In genomic region chr5:125240124-125240781, GRCm38 (mm10) we compare ENCODE assay signal across 26 mouse cellular contexts.
A peak's percentile ranks its signal among the peaks of the same experiment; 100 is the strongest.
DNase-seq lines count a peak whose midpoint lies in the region; ATAC-seq lines count a peak whose summit lies in the region.
"Had no signal": no experiment of that assay in that cellular context is flagged by ENCODE, and none has a peak within 500 bp of the region (broad histone marks: within the 10 kb centered on the region; RNA-seq: fewer than 3 reads in every experiment).

No protein-coding gene starts in this region.

- H3K9ac ChIP-seq in limb, embryonic 11.5 days (ENCODE audit: low read length): no peak overlapping the region
- no peak overlapping the region for H3K9ac ChIP-seq in midbrain, embryonic 16.5 days (ENCODE audit: low read depth, low read length)
- H3K9ac ChIP-seq in midbrain, embryonic 13.5 days (replicated peaks): no peak overlapping the region
- H3K9ac ChIP-seq in embryonic facial prominence, embryonic 15.5 days: no peak overlapping the region
- H3K9ac ChIP-seq: limb, embryonic 13.5 days; midbrain, embryonic 12.5 days; neural tube, embryonic 15.5 days had no signal

- H3K27me3 ChIP-seq in limb, embryonic 11.5 days (ENCODE audit: control insufficient read depth, insufficient read depth, low read length): no peaks in the 10 kb centered on the region
- H3K27me3 ChIP-seq in limb, embryonic 10.5 days (ENCODE audit: low read depth, poor library complexity, severe bottlenecking): 0 out of 2 replicates have a peak, but pooled peaks cover 10% of the 10 kb centered on the region
- no peaks in the 10 kb centered on the region for H3K27me3 ChIP-seq in midbrain, embryonic 16.5 days (ENCODE audit: control insufficient read depth, insufficient read depth, low read depth, low read length)
- no peaks in the 10 kb centered on the region for H3K27me3 ChIP-seq in midbrain, embryonic 13.5 days
- no peaks in the 10 kb centered on the region for H3K27me3 ChIP-seq in embryonic facial prominence, embryonic 15.5 days
- H3K27me3 ChIP-seq: limb, embryonic 13.5 days; midbrain, embryonic 12.5 days; neural tube, embryonic 15.5 days had no signal

- no peak overlapping the region for H3K4me3 ChIP-seq in limb, embryonic 11.5 days (ENCODE audit: low read depth, low read length)
- H3K4me3 ChIP-seq in limb, embryonic 10.5 days: no peak overlapping the region
- H3K4me3 ChIP-seq in midbrain, embryonic 16.5 days (ENCODE audit: low read depth, low read length): no peak overlapping the region
- H3K4me3 ChIP-seq in midbrain, embryonic 13.5 days (replicated peaks): no peak overlapping the region
- no peak overlapping the region for H3K4me3 ChIP-seq in embryonic facial prominence, embryonic 15.5 days (replicated peaks)
- H3K4me3 ChIP-seq: hindbrain, embryonic 10.5 days; limb, embryonic 13.5 days; midbrain, embryonic 12.5 days; neural tube, embryonic 15.5 days had no signal

- no peak for ATAC-seq in limb, embryonic 11.5 days (ENCODE audit: insufficient number of reproducible peaks, low FRiP score, low TSS enrichment, low read depth)
- no peak for ATAC-seq in midbrain, embryonic 16.5 days
- no peak for ATAC-seq in midbrain, embryonic 13.5 days
- peak; percentile 12; the same call in 1 of the 2 replicates for ATAC-seq in embryonic facial prominence, embryonic 15.5 days (ENCODE audit: insufficient number of reproducible peaks, low FRiP score, low TSS enrichment, low read depth)
- ATAC-seq: CD4-positive, CD25-positive, alpha-beta regulatory T cell, adult 4 months; forebrain, embryonic 16.5 days; intestine, postnatal 0 days had no signal

- H3K4me1 ChIP-seq in limb, embryonic 11.5 days (ENCODE audit: control insufficient read depth, insufficient read depth, low read length): peaks cover 16% of the 10 kb centered on the region
- H3K4me1 ChIP-seq in limb, embryonic 10.5 days: peaks cover 42% of the 10 kb centered on the region
- H3K4me1 ChIP-seq in midbrain, embryonic 16.5 days (ENCODE audit: control insufficient read depth, insufficient read depth, low read length): peaks cover 23% of the 10 kb centered on the region
- peaks cover 41% of the 10 kb centered on the region for H3K4me1 ChIP-seq in midbrain, embryonic 13.5 days (replicated peaks)
- peaks cover 42% of the 10 kb centered on the region for H3K4me1 ChIP-seq in embryonic facial prominence, embryonic 15.5 days

- WGBS in limb, embryonic 11.5 days: 13% methylated on average over 6 of the region's 6 CpGs
- 11% methylated on average over 6 of the region's 6 CpGs for WGBS in limb, embryonic 10.5 days
- 16% methylated on average over 6 of the region's 6 CpGs for WGBS in midbrain, embryonic 16.5 days
- WGBS in midbrain, embryonic 13.5 days: 14% methylated on average over 6 of the region's 6 CpGs
- 26% methylated on average over 6 of the region's 6 CpGs for WGBS in embryonic facial prominence, embryonic 15.5 days

- DNase-seq in limb, embryonic 11.5 days (ENCODE audit: low spot score): peak; percentile 35
- DNase-seq in limb, embryonic 10.5 days (ENCODE audit: low spot score): no peak
- DNase-seq in ZHBTc4 (ENCODE audit: low read depth, low spot score): peak; percentile 58
- DNase-seq in left cerebral cortex, postnatal 25 days (ENCODE audit: low spot score in 2 of 2): no peak
- DNase-seq: adrenal gland, postnatal 14 days; cerebellum, adult 11-12 months; gastrocnemius, postnatal 10 days; heart, postnatal 14 days; kidney, adult 9 months; kidney, postnatal 10 days; layer of hippocampus, postnatal 36 days; lung, postnatal 36 days; right cerebral cortex, postnatal 25 days; thymus, adult 2 months; thymus, postnatal 36 days had no signal

- no peak overlapping the region for H3K27ac ChIP-seq in limb, embryonic 11.5 days (replicated peaks; ENCODE audit: low read depth, low read length)
- H3K27ac ChIP-seq in limb, embryonic 10.5 days: no peak overlapping the region
- 0 out of 2 replicates have a peak overlapping the region, but pooled peaks have one; percentile 23 for H3K27ac ChIP-seq in midbrain, embryonic 16.5 days (ENCODE audit: low read length)
- H3K27ac ChIP-seq in midbrain, embryonic 13.5 days: no peak overlapping the region
- H3K27ac ChIP-seq in embryonic facial prominence, embryonic 15.5 days (replicated peaks): no peak overlapping the region
- H3K27ac ChIP-seq: hindbrain, embryonic 10.5 days; limb, embryonic 13.5 days; midbrain, embryonic 12.5 days; neural tube, embryonic 15.5 days had no signal

- H3K4me2 ChIP-seq in limb, embryonic 11.5 days (ENCODE audit: low read depth, severe bottlenecking): no peak overlapping the region
- H3K4me2 ChIP-seq in midbrain, embryonic 16.5 days (ENCODE audit: low read length): no peak overlapping the region
- H3K4me2 ChIP-seq in midbrain, embryonic 13.5 days (replicated peaks): no peak overlapping the region
- H3K4me2 ChIP-seq in embryonic facial prominence, embryonic 15.5 days (replicated peaks): no peak overlapping the region
- H3K4me2 ChIP-seq: limb, embryonic 13.5 days; liver, embryonic 11.5 days; midbrain, embryonic 12.5 days; neural tube, embryonic 15.5 days had no signal

- H3K36me3 ChIP-seq in limb, embryonic 11.5 days (ENCODE audit: control insufficient read depth, insufficient read depth, low read length): no peaks in the 10 kb centered on the region
- H3K36me3 ChIP-seq in limb, embryonic 10.5 days: no peaks in the 10 kb centered on the region
- H3K36me3 ChIP-seq in midbrain, embryonic 16.5 days (ENCODE audit: control insufficient read depth, insufficient read depth, low read length): no peaks in the 10 kb centered on the region
- H3K36me3 ChIP-seq in midbrain, embryonic 13.5 days: no peaks in the 10 kb centered on the region
- no peaks in the 10 kb centered on the region for H3K36me3 ChIP-seq in embryonic facial prominence, embryonic 15.5 days
- H3K36me3 ChIP-seq: hindbrain, embryonic 10.5 days; limb, embryonic 13.5 days; midbrain, embryonic 12.5 days; neural tube, embryonic 15.5 days had no signal

- intact Hi-C loops in left cerebral cortex, postnatal 25 days (cut with DNase I): no loop called here

- H3K9me3 ChIP-seq in limb, embryonic 11.5 days (ENCODE audit: control insufficient read depth, low read length): no peaks in the 10 kb centered on the region
- no peaks in the 10 kb centered on the region for H3K9me3 ChIP-seq in limb, embryonic 10.5 days (replicated peaks)
- H3K9me3 ChIP-seq in midbrain, embryonic 16.5 days (replicated peaks; ENCODE audit: control insufficient read depth, low read length, poor library complexity, severe bottlenecking): no peaks in the 10 kb centered on the region
- 0 out of 2 replicates have a peak, but pooled peaks cover 2% of the 10 kb centered on the region for H3K9me3 ChIP-seq in midbrain, embryonic 13.5 days
- no peaks in the 10 kb centered on the region for H3K9me3 ChIP-seq in embryonic facial prominence, embryonic 15.5 days (replicated peaks)
- H3K9me3 ChIP-seq: hindbrain, embryonic 10.5 days; limb, embryonic 13.5 days; midbrain, embryonic 12.5 days; neural tube, embryonic 15.5 days had no signal

Comparison
In these comparisons a context has a peak if more than half of its experiments do, and no peak if none do; other contexts are left out.
1. DNase-seq: peak in limb, embryonic 11.5 days (single experiment) and ZHBTc4 (single experiment); none in limb, embryonic 10.5 days (single experiment) and left cerebral cortex, postnatal 25 days (0 of 2).